Mouse (Mus musculus): ENCODE data around the gene Frmd5. TPM values are rescaled to one million over a fixed set of nuclear protein-coding genes. Genes with fewer than 3 reads are reported as not detected.

Gene Frmd5
- total RNA-seq, 1 experiment from 2014 or later, result 208 TPM

Other genes starting within 250 kb of the Frmd5 start
- gene Casc4, start 59.9 kb upstream of the Frmd5 start, total RNA-seq (2021), result 38.2 and 45.9 TPM in 2 replicates
- gene Ctdspl2, start 148.9 kb upstream of the Frmd5 start, total RNA-seq (2021), result 34.8 and 35.1 TPM in 2 replicates
- gene Mageb3, start 149.0 kb upstream of the Frmd5 start, total RNA-seq (2021), result not detected in 2 replicates
- gene Eif3j1, start 221.5 kb upstream of the Frmd5 start, total RNA-seq (2021), result 17.4 and 20.5 TPM in 2 replicates

Data from adrenal gland, postnatal 25 days (tissue).